Mouse (Mus musculus) CD8-positive naive resting alpha-beta T cell, adult 2 months (primary cell): ENCODE results near the gene Ddias.
"Not testable (repeated sequence)": the region's sequence is repeated elsewhere in the genome, so short reads cannot be mapped to it uniquely, and the experiment has no call there.

Experiments
- DNase-seq, 2 experiments: peaks; one replicate each; pipeline ENCODE4 v3.0.0; 2022; ENCODE audit warnings: low read depth in 2 of 2, low spot score in 2 of 2

The Ddias gene

DNA sequence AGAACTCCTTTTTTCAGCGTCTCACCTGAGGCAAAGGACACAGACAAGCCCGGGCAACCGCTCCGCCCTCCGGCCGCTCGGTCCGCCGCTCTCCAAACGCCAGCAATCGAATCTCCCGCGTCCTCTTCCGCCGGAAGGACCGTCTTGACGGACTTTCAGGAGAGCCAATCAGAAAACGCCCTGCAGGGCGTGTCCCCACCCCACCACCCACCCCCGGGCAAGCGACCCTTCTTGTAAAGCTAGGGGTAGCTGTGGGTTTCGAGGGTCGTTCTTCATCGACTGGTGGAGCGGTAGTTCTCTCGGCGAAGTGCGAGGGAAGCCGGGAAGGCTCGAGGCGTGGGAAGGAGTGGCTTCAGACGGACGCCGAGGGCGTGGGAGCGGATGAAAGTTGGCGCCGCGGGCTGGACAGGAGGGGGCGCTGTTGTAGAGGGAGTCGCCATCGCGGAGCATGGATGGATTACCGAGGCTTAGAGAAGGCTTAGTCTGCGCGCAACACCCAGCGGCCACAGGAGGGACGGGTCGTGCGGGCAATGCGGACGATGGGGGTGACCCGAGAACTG lies at the start of gene Ddias, which contains the start of gene Prcp:
Gene Ddias (minus strand): TSS at position 132 of the 560 bp plus-strand sequence.
Gene Prcp (plus strand): TSS at position 355 of the 560 bp plus-strand sequence.
- DNase-seq: peak; percentile 89 to 91

DNA sequence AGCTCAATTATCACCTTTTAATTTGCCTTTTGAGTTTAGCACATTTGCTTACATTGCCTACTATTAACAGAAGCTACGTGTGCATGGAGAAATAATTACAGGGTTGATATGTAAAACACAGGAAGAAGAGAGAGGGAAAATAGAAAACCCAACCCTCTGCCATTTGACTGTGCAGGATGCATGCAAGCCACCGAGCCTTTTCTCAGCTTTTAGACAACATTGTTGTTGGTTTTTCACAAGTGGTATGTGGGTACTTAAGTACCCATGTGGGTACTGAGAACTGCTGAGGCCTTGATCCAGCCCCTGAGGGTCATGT lies 46.8 kb upstream of the Ddias start:
- no peak for DNase-seq

DNA sequence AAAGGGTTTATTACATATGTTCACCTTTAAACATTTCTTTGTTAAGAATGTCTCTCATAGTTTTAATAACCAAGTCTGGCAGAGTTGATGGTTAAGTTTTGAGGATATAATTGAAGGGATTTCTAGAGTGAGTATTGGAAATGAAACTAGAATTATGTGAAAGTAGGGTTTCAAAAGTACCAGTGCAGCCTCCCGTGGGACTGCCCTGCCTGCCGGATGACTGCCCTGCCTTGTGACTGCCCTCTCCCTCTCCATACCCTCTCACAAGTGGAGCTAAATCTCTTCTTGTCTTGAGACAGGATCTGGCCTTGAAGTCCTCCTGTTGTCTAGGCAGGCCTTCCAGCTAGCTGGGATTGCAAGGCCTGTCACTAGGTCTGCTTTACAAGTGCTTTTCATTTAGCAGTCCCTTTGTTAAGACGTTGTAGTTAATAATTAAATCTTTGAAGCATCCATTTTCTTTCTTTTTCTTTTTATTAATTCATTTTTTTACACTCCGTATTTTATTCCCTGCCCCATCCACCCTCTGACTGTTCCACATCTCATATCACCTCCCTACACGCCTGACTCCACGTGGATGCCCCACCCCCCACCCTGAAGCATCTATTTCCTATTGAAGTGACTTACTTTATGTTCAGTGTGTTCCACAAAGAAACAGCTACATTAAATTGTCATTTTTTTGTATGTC lies 46.3 kb upstream of the Ddias start:
- DNase-seq: no peak

DNA sequence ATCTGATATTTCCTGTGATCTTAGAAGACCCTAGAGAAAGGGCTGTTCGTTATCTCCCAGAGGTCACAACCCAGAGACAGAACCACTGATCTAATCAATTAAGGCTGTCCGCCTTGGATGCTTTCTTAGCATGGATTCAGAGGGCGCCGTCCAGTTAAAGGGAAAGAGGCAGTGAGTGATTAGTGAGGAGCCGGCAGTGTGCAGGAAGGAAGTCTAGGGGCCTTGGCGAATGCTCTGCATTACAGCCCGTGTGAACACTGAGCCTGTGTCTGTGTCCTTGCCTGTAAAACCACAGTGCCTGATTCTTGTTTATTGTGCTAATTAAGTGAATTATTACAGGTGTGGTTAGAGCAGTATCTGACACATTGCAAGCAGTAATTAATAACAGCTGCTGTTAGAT lies 30.2 kb upstream of the Ddias start:
- not testable (repeated sequence) for DNase-seq

DNA sequence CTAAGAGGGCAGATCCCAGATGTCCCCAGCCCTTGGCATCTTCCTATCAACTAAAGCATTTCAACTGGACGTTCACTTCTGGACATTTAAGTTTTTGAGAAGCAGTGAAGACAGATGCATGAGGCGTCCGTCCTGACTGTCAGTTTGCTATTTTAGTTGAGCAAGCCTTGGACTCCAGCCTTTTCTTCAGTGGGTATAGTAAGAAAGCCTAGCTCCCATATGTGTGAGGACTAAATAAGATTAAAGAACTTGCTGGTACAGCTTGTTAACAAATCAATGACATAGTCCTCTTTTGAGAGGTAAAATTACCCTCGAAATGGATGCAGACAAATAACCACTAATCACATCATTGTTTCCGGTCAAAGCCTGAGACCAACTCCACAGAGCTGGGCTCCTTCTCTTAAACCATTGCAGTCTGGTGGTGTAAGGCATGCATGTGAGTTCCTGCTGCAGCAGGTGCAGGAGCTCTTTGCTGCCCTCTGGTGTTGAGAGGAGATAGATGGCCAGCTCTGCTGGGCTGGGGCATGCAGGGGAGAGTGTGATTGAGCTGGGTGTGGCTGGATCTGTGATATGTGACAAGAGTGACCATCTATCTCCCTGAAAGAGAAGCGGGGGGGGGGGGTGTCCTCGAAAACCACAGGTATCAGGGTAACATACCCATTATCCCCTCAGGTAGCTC lies 29.5 kb upstream of the Ddias start:
- DNase-seq: peak; percentile 57 to 66

DNA sequence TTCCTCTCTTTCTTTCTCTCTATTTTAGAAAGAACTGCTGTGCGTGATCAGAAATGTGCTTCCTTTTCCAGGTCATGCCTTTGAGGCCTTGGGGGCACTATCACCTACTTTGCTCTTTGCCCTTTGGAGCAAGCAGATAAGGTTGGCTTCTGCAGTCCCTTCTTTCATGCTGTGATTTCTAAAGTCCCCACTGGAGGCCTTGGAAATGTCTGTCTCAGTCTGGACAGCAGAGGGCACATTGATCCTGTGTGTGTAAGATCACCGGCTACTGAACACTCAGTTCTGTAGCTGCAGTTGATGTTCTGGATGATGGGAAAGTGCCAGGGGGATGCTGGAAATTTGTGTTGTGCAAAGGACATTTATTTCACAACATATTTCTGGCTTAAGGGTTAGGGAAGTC lies 23.0 kb upstream of the Ddias start:
- no peak for DNase-seq

DNA sequence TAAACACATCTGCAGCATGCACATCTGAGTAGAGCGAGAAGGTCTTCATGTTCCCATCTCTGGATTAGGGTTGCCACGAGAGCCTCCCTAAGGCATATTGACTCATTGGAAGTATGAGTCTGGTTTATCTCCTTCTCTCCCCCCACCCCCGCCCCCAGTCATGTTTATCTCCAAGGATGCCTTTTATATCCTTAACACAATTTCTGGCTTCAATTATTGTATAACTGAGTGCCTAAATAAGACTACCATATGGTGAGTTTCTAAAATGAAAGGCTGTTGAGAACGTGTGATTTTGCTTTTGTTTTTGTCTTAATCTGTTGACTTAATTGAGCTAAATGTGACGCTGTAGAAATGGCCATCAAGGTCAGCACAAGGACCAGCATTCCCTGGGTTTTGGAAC lies 22.0 kb upstream of the Ddias start:
- DNase-seq: no peak

DNA sequence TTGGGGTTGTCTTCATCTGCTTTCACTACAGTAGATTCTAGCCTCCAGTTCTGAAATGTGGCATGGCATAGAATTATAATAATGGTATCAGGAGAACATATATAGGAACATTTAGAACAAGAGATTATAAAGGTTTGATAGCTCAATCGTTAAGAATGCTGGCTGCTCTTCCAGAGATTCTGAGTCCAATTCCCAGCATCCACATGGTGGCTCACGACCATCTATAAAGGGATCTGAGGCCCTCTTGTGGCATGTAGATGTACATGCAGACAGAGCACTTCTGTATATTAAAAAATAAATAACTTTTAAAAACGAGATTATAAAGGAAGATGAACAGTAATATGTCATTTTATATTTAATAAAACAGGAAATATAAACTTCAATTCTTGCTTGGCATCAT lies 19.4 kb upstream of the Ddias start:
- no peak for DNase-seq

DNA sequence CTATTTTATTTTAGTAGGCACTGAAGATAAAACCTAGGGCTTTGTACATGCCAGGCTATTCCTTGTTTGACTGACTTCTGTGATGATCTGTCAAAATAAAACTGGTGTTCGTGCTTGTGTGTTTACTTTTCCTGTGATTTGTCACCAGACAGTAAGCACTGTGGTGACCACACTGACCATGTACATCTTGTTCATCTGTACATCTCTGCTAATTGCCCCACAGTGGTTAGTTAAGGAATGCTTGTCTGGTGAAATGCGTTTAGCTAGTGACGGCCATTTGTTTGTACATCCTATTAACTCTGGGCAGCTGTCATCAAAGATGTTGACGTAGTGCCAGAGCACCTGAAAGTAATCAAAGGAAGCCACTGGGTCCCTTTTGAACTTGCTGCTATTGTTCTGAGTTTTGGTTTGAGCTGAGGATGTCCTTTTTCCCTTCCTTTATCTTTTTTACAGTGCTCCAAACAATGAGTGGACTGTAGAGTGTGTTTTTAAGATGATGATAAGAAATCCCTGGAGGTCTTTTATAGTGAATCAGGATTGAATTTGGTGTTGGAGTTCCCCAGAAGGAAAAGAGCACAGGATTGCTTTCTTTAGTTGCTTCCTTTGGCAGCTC lies 16.7 kb upstream of the Ddias start:
- DNase-seq: no peak

DNA sequence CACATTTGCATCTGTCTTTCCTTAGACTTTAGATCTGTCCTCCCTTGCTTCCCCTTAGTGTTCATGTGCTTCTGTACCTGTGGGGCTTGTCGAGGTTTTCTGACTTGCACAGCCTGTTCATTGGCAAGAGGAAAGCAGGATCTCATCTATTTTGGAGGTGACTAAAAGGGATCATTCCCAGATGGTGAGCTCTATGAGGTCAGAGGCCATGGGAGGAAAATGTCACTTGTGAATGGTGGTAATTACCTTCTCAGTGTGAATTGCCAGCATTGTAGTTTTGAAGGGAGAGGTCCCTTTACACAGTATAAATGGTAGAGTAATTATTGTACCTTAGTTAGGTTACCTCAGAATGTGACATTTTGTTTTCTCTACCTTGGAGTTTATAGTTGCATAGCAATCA lies 16.2 kb upstream of the Ddias start:
- DNase-seq: no peak

DNA sequence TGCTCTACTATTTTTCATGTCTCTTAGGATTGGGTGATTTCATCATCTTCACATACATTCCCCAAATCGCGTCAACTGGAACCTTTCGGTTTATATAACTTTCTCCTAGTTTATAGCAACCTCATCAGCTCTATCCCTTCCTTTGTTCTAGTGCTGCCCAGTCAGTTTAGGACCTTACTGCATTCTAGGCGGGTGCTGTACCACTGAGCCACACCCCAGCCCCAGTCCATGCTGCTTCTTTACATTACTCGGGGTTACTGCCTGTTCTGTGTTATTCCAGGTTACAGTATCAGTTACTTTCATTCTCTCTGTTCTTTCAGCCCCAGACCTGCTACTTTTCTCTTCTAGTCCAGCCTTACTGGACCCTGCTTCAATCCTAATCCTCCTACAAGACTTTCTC lies 13.2 kb upstream of the Ddias start:
- no peak for DNase-seq

DNA sequence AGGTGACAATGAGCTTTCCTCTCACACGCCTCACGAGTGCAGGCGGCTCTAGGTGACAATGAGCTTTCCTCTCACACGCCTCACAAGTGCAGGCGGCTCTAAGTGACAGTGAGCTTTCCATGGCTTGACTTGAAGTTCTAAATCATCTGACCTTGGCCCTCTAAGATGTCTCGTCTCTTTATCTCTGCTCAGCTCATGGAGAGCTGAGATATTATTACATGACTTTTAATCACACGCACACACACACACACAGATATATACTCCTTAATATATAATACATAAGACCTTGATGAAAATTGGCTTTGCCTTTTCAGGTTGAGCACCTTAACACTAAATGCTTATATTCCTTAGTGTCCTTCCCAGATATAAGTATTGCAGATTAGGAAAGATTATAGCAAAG lies 12.8 kb upstream of the Ddias start:
- no peak for DNase-seq

DNA sequence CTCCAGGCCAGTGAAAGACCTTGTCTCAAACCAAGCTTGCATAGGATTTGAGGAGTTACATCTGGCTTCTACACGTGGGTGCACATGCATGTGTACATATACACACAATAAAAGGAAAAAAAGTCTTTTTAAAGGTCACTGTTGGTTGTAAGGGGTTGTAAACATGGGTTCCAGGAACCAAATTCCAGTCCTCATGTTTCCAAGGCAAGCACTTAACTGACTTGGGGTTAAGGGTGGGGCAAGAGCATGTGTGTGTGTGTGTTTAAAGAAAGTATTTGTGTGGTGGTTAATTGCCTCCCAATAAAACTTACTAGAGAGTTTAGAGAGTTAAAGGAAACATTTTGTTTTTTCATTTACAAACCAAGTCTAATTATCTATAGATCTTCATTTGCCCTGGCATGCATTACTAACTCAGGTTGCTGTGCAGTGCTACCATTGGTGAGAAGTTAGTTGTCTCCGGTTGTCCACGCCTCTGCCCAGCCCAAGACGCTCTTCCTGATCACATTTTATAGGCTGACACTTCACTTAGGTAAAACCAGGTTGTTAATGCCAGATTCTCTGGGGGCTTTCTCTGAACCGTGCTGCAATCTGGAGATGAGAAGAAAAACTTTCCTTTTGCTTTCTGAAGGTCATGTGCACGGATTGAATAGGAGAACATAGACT lies 11.1 kb upstream of the Ddias start:
- DNase-seq: no peak

DNA sequence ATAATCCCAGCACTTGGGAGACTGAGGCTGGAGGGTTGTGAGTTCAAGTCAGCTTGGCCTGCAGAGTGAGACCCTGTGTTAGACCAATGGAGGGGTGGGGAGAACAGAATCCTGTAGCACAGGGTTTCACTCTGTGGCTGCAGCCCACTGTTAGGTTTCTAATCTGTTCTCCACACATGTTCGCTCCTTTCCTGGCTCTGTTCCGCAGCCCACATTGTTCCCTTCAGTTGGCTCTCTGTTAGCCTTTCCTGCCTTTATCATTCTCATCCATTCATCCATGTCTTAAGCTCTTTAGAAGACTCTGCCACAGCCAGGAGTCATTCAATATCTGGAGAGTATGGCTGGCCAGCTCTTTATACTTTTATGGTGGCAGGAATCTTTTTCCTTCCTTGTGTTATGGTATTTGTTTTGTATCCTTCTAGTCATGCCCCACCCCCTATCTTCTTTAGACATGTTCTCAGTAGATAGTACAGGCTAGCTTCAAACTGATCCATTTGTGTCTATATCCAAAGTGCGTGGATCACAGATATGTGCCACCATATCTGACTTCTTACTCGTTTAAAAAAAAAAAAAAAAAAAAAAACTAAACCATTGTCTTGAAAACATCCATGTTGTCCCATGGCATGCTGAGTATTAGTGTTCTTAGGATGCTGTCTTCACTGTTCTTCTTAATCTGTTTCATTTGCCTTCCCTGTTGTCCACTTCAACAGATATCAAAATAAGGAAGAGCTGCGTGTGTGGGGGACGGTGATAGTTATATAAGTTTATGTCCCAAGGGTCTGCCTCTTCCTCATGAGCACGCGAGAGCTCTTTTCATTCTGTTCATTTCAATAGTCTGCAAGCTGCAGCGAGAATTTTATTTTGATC lies 10.0 kb upstream of the Ddias start:
- no peak for DNase-seq

DNA sequence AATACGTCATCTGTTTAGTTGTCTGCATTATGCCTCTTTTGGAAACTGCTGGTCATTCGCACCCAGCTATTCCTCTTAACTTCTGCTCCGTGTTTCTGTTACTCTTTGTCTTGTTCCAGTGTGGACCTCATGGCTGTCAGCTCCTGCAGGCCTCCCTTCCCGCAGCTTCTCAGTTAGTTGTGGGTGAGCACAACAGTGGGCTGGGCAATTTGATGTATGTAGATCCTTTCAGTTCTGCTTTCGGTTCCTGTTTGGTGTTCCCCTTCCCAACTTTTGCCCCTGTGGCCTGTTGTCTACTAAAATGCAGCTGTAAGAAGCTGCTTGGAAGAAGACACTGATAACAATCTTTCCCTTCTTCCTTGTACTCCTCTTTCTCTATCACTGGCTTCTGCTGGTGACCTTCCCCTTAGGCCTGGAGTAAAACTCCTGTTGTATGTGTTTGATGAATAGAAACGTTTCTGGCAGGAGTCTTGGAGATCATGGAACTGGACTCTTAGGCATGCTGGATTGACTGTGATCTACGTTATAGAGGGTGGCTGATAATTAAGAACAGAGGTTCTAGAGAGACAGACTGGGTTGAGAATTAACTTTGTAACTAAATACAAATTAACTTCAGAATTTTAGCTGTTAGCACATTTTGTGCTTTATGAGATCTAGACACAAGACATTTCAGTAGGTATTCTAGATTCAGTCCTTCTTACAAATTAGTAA lies 4.7 kb upstream of the Ddias start:
- DNase-seq: no peak

DNA sequence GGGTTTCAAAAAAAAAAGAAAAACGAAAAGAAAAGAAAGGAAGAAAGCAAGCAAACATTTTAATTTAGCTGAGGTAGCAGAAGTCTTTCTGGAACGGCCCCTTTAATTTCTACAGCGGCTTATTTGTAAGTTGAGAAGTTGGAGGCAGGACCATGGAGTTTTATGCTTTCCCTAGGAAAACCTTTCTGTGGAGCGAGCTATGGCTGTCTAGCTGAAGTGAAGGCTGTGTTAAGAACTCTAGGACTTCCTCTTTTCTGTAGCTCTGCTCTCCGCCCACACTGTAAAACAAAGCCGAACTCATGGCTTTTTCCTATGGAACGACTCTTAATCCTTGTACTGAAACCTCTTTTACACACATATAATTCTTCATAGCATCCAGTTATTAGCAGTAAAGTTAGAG lies 2.5 kb upstream of the Ddias start:
- no peak for DNase-seq

DNA sequence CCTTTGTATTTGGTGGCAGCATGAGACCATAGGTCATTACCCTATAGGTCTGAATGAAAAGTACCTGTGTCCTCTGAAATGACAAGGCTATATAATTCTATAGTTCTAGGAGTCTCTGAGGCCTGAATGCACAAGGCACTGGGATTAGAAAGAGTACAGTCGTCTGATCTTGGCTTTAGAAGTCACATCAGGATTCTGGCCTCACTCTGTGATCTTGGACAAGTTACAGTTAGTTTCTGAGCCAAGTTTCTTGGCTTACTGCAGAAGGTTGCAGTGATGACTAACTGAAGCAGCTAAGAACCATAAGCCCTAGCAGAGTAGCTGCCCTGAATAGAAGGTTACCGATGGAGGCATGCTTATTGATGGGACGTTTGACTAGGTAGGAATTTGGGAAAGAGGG lies 2.0 kb upstream of the Ddias start:
- DNase-seq: no peak

DNA sequence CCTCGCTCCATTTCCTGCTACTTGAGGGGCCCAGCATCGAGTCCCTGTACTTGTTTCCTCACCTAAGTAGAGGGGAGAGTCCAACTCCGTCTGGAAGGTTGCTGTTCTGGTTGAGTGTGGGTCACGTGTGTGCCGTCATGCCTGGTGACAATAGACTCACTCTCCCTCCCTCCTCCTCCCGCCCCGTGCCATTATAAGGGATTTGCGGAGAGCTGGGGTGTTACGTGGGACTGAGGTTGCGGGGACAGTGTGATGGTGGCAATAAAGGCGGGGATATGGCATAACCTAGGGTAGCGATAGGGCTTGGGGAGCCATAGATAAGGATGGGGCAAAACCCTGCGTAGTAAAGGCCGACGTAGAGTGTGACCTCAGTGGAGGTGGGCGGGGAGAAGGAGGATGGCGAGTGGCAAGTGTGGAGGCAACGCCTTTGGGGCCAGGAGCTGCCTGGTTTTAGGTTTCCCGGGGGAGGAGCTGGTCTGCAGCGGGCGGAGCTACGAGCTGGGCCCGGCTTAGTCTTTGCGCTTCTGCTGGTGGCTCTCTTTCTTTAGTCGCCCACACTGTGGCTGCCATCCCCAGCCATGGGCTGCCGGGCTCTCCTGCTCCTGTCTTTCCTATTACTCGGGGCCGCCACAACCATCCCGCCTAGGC lies 838 bp upstream of the Ddias start:
- peak; percentile 91 to 92 for DNase-seq

DNA sequence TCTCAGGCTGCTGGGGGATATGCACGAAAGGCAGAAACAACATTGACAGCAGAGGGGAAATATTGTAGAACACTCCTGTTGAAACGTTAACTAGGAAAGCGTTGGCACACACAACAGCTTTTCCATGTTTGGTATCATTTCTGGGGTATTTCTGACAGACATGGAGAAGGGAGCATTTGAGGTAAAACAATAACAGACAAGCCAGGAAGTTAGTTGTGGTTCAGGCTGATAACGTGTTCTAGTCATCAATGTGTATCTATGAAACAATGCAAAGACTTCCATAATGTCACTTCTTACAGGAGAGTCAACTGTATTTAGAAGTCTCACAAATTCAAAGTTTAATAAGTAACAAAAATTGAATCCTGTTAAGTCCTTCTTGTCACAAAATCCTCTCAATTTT lies 2.5 kb downstream of the Ddias start:
- no peak for DNase-seq

DNA sequence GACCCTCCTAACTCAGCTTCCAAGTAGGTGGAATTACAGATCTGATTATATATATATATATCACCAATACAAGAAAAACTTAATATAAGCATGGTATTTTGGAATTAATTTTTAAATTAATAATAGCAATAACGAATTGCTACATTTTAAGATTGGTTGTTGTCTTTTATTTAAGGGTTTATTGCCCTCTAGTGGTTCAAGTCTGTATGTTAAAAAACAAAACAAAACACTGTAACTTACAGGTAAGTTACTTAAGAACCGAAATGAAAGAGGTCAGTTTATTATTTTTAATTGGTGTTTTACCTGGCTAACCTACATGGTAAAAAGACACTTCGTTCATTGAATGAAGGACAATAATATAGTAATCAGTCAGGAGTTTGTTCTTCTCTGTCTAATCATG lies 3.9 kb downstream of the Ddias start:
- DNase-seq: no peak
